Mouse (Mus musculus): Measurements from ENCODE around the gene Ubfd1.
A peak's percentile ranks its signal among the peaks of the same experiment; 100 is the strongest.

Gene Ubfd1

GRCm38 (mm10) chr7:122066945-122067516, at the start of gene Ubfd1, which contains the start of gene Ears2:
TSS of gene Ubfd1 (plus strand) at chr7:122067175.
TSS of gene Ears2 (minus strand) at chr7:122067263.
- peak; percentile 93 for DNase-seq (ENCODE audit: extremely low spot score, low read depth, low spot score)

- no peak for DNase-seq (ENCODE audit: extremely low spot score, low read depth, low spot score)
These were observed 48.7 kb upstream of the Ubfd1 start for GRCm38 (mm10) chr7:122018247-122018646.

- DNase-seq (ENCODE audit: extremely low spot score, low read depth, low spot score): no peak
These were observed 48.0 kb upstream of the Ubfd1 start for GRCm38 (mm10) chr7:122018978-122019377.

- DNase-seq (ENCODE audit: extremely low spot score, low read depth, low spot score): no peak
These were observed 46.7 kb upstream of the Ubfd1 start for GRCm38 (mm10) chr7:122020273-122020666.

- no peak for DNase-seq (ENCODE audit: extremely low spot score, low read depth, low spot score)
These were observed 46.2 kb upstream of the Ubfd1 start, which contains the start of gene Gga2 for GRCm38 (mm10) chr7:122020667-122021354. TSS of gene Gga2 (minus strand) at chr7:122021222.

GRCm38 (mm10) chr7:122022131-122022530, 44.8 kb upstream of the Ubfd1 start:
- no peak for DNase-seq (ENCODE audit: extremely low spot score, low read depth, low spot score)

- DNase-seq (ENCODE audit: extremely low spot score, low read depth, low spot score): no peak
These were observed 33.6 kb upstream of the Ubfd1 start for GRCm38 (mm10) chr7:122033371-122033770.

GRCm38 (mm10) chr7:122034348-122034747, 32.6 kb upstream of the Ubfd1 start:
- no peak for DNase-seq (ENCODE audit: extremely low spot score, low read depth, low spot score)

GRCm38 (mm10) chr7:122044106-122044505, 22.9 kb upstream of the Ubfd1 start:
- DNase-seq (ENCODE audit: extremely low spot score, low read depth, low spot score): no peak

- DNase-seq (ENCODE audit: extremely low spot score, low read depth, low spot score): no peak
These were observed 21.8 kb upstream of the Ubfd1 start for GRCm38 (mm10) chr7:122045181-122045634.

- no peak for DNase-seq (ENCODE audit: extremely low spot score, low read depth, low spot score)
These were observed 21.3 kb upstream of the Ubfd1 start for GRCm38 (mm10) chr7:122045711-122046110.

GRCm38 (mm10) chr7:122046813-122047212, 20.2 kb upstream of the Ubfd1 start:
- no peak for DNase-seq (ENCODE audit: extremely low spot score, low read depth, low spot score)

- no peak for DNase-seq (ENCODE audit: extremely low spot score, low read depth, low spot score)
These were observed 18.8 kb upstream of the Ubfd1 start for GRCm38 (mm10) chr7:122048191-122048590.

GRCm38 (mm10) chr7:122050834-122051233, 16.1 kb upstream of the Ubfd1 start:
- no peak for DNase-seq (ENCODE audit: extremely low spot score, low read depth, low spot score)

GRCm38 (mm10) chr7:122056633-122057032, 10.3 kb upstream of the Ubfd1 start:
- DNase-seq (ENCODE audit: extremely low spot score, low read depth, low spot score): no peak

- DNase-seq (ENCODE audit: extremely low spot score, low read depth, low spot score): no peak
These were observed 1.3 kb upstream of the Ubfd1 start for GRCm38 (mm10) chr7:122065656-122066055.

GRCm38 (mm10) chr7:122066102-122066944, 652 bp upstream of the Ubfd1 start:
- peak; percentile 30 for DNase-seq (ENCODE audit: extremely low spot score, low read depth, low spot score)

GRCm38 (mm10) chr7:122067517-122068381, 774 bp downstream of the Ubfd1 start:
- DNase-seq (ENCODE audit: extremely low spot score, low read depth, low spot score): no peak

GRCm38 (mm10) chr7:122074374-122074773, 7.4 kb downstream of the Ubfd1 start:
- no peak for DNase-seq (ENCODE audit: extremely low spot score, low read depth, low spot score)

- DNase-seq (ENCODE audit: extremely low spot score, low read depth, low spot score): no peak
These were observed 13.0 kb downstream of the Ubfd1 start for GRCm38 (mm10) chr7:122079798-122080554.

Data from hindlimb bud, embryonic 11.5 days (tissue).